In genomic region chr8:120204736-120205360, GRCm38 (mm10) we compare ENCODE assay signal across 11 mouse cellular contexts. TPM values are rescaled to one million over a fixed set of nuclear protein-coding genes. Genes with fewer than 3 reads are reported as not detected.
DNase-seq lines count a peak whose midpoint lies in the region; ATAC-seq and TF ChIP-seq lines count a peak whose summit lies in the region.
"Had no signal": no experiment of that assay in that cellular context is flagged by ENCODE, and none has a peak within 500 bp of the region (broad histone marks: within the 10 kb centered on the region; RNA-seq: fewer than 3 reads in every experiment).

No protein-coding gene starts in this region.

- TF ChIP-seq CTCF in cerebellum, adult 2 months (IDR thresholded peaks at IDR 0.05; ENCODE audit: borderline replicate concordance, insufficient read depth, low read depth, low read length) = no peak

- no peak for DNase-seq in midbrain, embryonic 10.5 days (ENCODE audit: low spot score)
- no peak for DNase-seq in midbrain, embryonic 14.5 days
- DNase-seq in kidney, postnatal 4 days = peak; percentile 51 to 70
- DNase-seq in testis, postnatal 10 days (ENCODE audit: low spot score) = peak; percentile 75
- no peak for DNase-seq in cerebellum, adult 2 months
- DNase-seq in layer of hippocampus, adult 8-10 months (ENCODE audit: low spot score in 2 of 2) = no peak

- peak overlapping the region; percentile 3; the same call in 1 of the 2 replicates for H3K27ac ChIP-seq in midbrain, embryonic 10.5 days (replicated peaks)
- H3K27ac ChIP-seq in midbrain, embryonic 14.5 days (replicated peaks; ENCODE audit: low read depth, low read length) = no peak overlapping the region
- no peak overlapping the region for H3K27ac ChIP-seq in heart, embryonic 16.5 days (ENCODE audit: low read length)
- no peak overlapping the region for H3K27ac ChIP-seq in cerebellum, adult 2 months (ENCODE audit: insufficient read depth, low read length)
- H3K27ac ChIP-seq: forebrain, embryonic 13.5 days had no signal

- 78% methylated on average over 7 of the region's 7 CpGs for WGBS in midbrain, embryonic 10.5 days
- WGBS in midbrain, embryonic 14.5 days = 72% methylated on average over 7 of the region's 7 CpGs
- 68% methylated on average over 7 of the region's 7 CpGs for WGBS in heart, embryonic 16.5 days
- 77% methylated on average over 7 of the region's 7 CpGs for WGBS in cerebellum, adult 2 months

- no peak for ATAC-seq in midbrain, embryonic 14.5 days (ENCODE audit: low FRiP score, low TSS enrichment)
- 0 out of 2 replicates have a peak, but pooled peaks have one; percentile 53 for ATAC-seq in heart, embryonic 16.5 days (replicated peaks; ENCODE audit: extremely low read depth, insufficient read depth, low FRiP score)
- ATAC-seq in cerebellum, adult (ENCODE audit: insufficient number of reproducible peaks, low FRiP score, low TSS enrichment) = no peak
- ATAC-seq: forebrain, embryonic 13.5 days had no signal

- H3K4me1 ChIP-seq in midbrain, embryonic 10.5 days = peaks cover 18% of the 10 kb centered on the region
- H3K4me1 ChIP-seq in midbrain, embryonic 14.5 days (ENCODE audit: control insufficient read depth, insufficient read depth, low read length) = no peaks in the 10 kb centered on the region
- peaks cover 4% of the 10 kb centered on the region; the same call in 1 of the 2 replicates for H3K4me1 ChIP-seq in heart, embryonic 16.5 days (ENCODE audit: control insufficient read depth, insufficient read depth, low read length)
- H3K4me1 ChIP-seq in cerebellum, adult 2 months (ENCODE audit: control insufficient read depth, insufficient read depth, low read length) = no peaks in the 10 kb centered on the region

- no peak overlapping the region for H3K9ac ChIP-seq in midbrain, embryonic 14.5 days (replicated peaks; ENCODE audit: low read length)
- H3K9ac ChIP-seq in heart, embryonic 16.5 days (ENCODE audit: low read length) = no peak overlapping the region
- H3K9ac ChIP-seq: forebrain, embryonic 13.5 days had no signal

- no peaks in the 10 kb centered on the region for H3K36me3 ChIP-seq in midbrain, embryonic 10.5 days
- H3K36me3 ChIP-seq in midbrain, embryonic 14.5 days (ENCODE audit: control insufficient read depth, insufficient read depth, low read length) = no peaks in the 10 kb centered on the region
- no peaks in the 10 kb centered on the region for H3K36me3 ChIP-seq in heart, embryonic 16.5 days (ENCODE audit: control insufficient read depth, insufficient read depth)
- H3K36me3 ChIP-seq: G1E had no signal

- no peak for TF ChIP-seq POLR2A in cerebellum, adult 2 months (IDR thresholded peaks at IDR 0.05; ENCODE audit: borderline replicate concordance, insufficient read depth, low read length)

- 0 out of 2 replicates have a peak, but pooled peaks cover 2% of the 10 kb centered on the region for H3K27me3 ChIP-seq in midbrain, embryonic 10.5 days (ENCODE audit: low read depth, poor library complexity, severe bottlenecking)
- no peaks in the 10 kb centered on the region for H3K27me3 ChIP-seq in midbrain, embryonic 14.5 days (ENCODE audit: control insufficient read depth, insufficient read depth, low read length)
- no peaks in the 10 kb centered on the region for H3K27me3 ChIP-seq in heart, embryonic 16.5 days (ENCODE audit: control insufficient read depth, insufficient read depth, low read length)
- no peaks in the 10 kb centered on the region for H3K27me3 ChIP-seq in cerebellum, adult 2 months (ENCODE audit: control insufficient read depth, insufficient read depth, low read length)
- H3K27me3 ChIP-seq: forebrain, embryonic 13.5 days had no signal

- no peak overlapping the region for H3K4me2 ChIP-seq in midbrain, embryonic 14.5 days (ENCODE audit: low read length)
- H3K4me2 ChIP-seq in heart, embryonic 16.5 days (ENCODE audit: low read depth, low read length) = no peak overlapping the region
- H3K4me2 ChIP-seq: forebrain, embryonic 13.5 days had no signal

- no peak overlapping the region for H3K4me3 ChIP-seq in midbrain, embryonic 10.5 days
- no peak overlapping the region for H3K4me3 ChIP-seq in midbrain, embryonic 14.5 days (replicated peaks; ENCODE audit: low read depth, low read length)
- no peak overlapping the region for H3K4me3 ChIP-seq in heart, embryonic 16.5 days (ENCODE audit: low read length)
- no peak overlapping the region for H3K4me3 ChIP-seq in cerebellum, adult 2 months (replicated peaks; ENCODE audit: insufficient read depth, low read depth, low read length)
- H3K4me3 ChIP-seq: forebrain, embryonic 13.5 days had no signal

- peaks cover 6% of the 10 kb centered on the region for H3K9me3 ChIP-seq in midbrain, embryonic 10.5 days (replicated peaks)
- H3K9me3 ChIP-seq in midbrain, embryonic 14.5 days (ENCODE audit: control insufficient read depth, low read length) = no peaks in the 10 kb centered on the region
- peaks cover 4% of the 10 kb centered on the region; the same call in 1 of the 2 replicates for H3K9me3 ChIP-seq in heart, embryonic 16.5 days (replicated peaks; ENCODE audit: control insufficient read depth, low read length)
- H3K9me3 ChIP-seq: forebrain, embryonic 13.5 days had no signal

RNA-seq across cellular contexts. Expression of gene Gse1, which starts 23.4 kb away (rescaled TPM):
- 12.7 and 15.6 TPM in 2 replicates for polyA plus RNA-seq in midbrain, embryonic 10.5 days (2016; fragmentation: Nextera tagmentation; extraction: Ambion mirVana)
- 28.6 and 29.0 TPM in 2 replicates for polyA plus RNA-seq in midbrain, embryonic 14.5 days (2014; fragmentation: Nextera tagmentation; extraction: Ambion mirVana)
- 7.7 and 9.7 TPM in 2 replicates for polyA plus RNA-seq in heart, embryonic 16.5 days (2015; fragmentation: Nextera tagmentation; extraction: Ambion mirVana)
- polyA plus RNA-seq in cerebellum, adult 2 months (2012; rRNA removed) = 52.4 and 58.4 TPM in 2 replicates
- total RNA-seq in layer of hippocampus, adult 8-10 months (2022) = 100 to 1,000 TPM; 114 to 136 (median 127) TPM

RNA-seq across cellular contexts. Expression of gene Fam92b, which starts 27.6 kb away (rescaled TPM):
- 2.6 and 3.3 TPM in 2 replicates for polyA plus RNA-seq in midbrain, embryonic 10.5 days (2016; fragmentation: Nextera tagmentation; extraction: Ambion mirVana)
- polyA plus RNA-seq in midbrain, embryonic 14.5 days (2014; fragmentation: Nextera tagmentation; extraction: Ambion mirVana) = 0.92 and 1.8 TPM in 2 replicates
- 0.66 and 0.79 TPM in 2 replicates for polyA plus RNA-seq in heart, embryonic 16.5 days (2015; fragmentation: Nextera tagmentation; extraction: Ambion mirVana)
- polyA plus RNA-seq in cerebellum, adult 2 months (2012; rRNA removed) = 1.8 and 3.3 TPM in 2 replicates
- total RNA-seq in layer of hippocampus, adult 8-10 months (2022) = 1 to 10 TPM in 1 of 4 experiments, under 1 TPM in 2, not detected in 1; 0.41 to 1.1 (median 0.43) TPM
- total RNA-seq: G1E; neutrophil, adult 5-6 weeks had no signal
- polyA plus RNA-seq: G1E had no signal

Comparison
In these comparisons a context has a peak if more than half of its experiments do, and no peak if none do; other contexts are left out.
1. DNase-seq: peak in kidney, postnatal 4 days (2 of 2) and testis, postnatal 10 days (single experiment); none in midbrain, embryonic 10.5 days (single experiment), midbrain, embryonic 14.5 days (single experiment), cerebellum, adult 2 months (0 of 2) and layer of hippocampus, adult 8-10 months (0 of 2).